Mouse (Mus musculus): ENCODE measurements around the gene Hist1h2ak. TPM values are rescaled to one million over a fixed set of nuclear protein-coding genes. Genes with fewer than 3 reads are reported as not detected.

Hist1h2ak gene
- total RNA-seq, 2 experiments from 2014 or later = 5.7 to 11.4 TPM

Small RNAs within 50 kb of the gene (microRNA-seq; reads per million reads assigned to microRNA genes)
- gene Gm44346 (not detected), gene Gm44357 (not detected), gene Gm44367 (not detected), gene Gm44454 (not detected)

Other genes starting within 250 kb of the Hist1h2ak start
- 10 to 100 TPM; 10.5 to 11.1 TPM for gene Zkscan8, start 222.7 kb downstream of the Hist1h2ak start, total RNA-seq (2021)
- gene Olfr1366, start 211.0 kb downstream of the Hist1h2ak start, total RNA-seq (2021) = not detected
- not detected for gene Olfr1535, start 193.9 kb downstream of the Hist1h2ak start, total RNA-seq (2021)
- not detected for gene Olfr1364, start 172.1 kb downstream of the Hist1h2ak start, total RNA-seq (2021)
- gene Olfr1362, start 139.8 kb downstream of the Hist1h2ak start, total RNA-seq (2021) = not detected
- gene Olfr11, start 111.3 kb downstream of the Hist1h2ak start, total RNA-seq (2021) = not detected
- not detected for gene Olfr1361, start 90.4 kb downstream of the Hist1h2ak start, total RNA-seq (2021)
- not detected for gene Olfr1360, start 76.4 kb downstream of the Hist1h2ak start, total RNA-seq (2021)
- not detected for gene Olfr1359, start 55.7 kb downstream of the Hist1h2ak start, total RNA-seq (2021)
- gene Hist1h2bl, start 37.7 kb downstream of the Hist1h2ak start, total RNA-seq (2021) = 10 to 100 TPM; 19.7 to 24.0 TPM
- 10 to 100 TPM in 1 of 2 experiments, not detected in 1; 17.9 TPM for gene Hist1h2ai, start 37.4 kb downstream of the Hist1h2ak start, total RNA-seq (2021)
- gene Hist1h3h, start 36.2 kb downstream of the Hist1h2ak start, total RNA-seq (2021) = 10 to 100 TPM; 16.8 to 25.9 TPM
- 1 to 10 TPM; 5.5 to 6.1 TPM for gene Hist1h2bm, start 31.8 kb downstream of the Hist1h2ak start, total RNA-seq (2021)
- 1 to 10 TPM; 4.2 to 6.9 TPM for gene Hist1h4j, start 18.8 kb downstream of the Hist1h2ak start, total RNA-seq (2021)
- 10 to 100 TPM; 46.4 to 87.7 TPM for gene Hist1h4k, start 3.3 kb downstream of the Hist1h2ak start, total RNA-seq (2021)
- gene Hist1h2bn, start 296 bp upstream of the Hist1h2ak start, total RNA-seq (2021) = 10 to 100 TPM; 10.2 to 16.5 TPM
- gene Hist1h1b, start 26.8 kb upstream of the Hist1h2ak start, total RNA-seq (2021) = 1 to 10 TPM; 8.0 to 9.9 TPM
- gene Hist1h3i, start 29.5 kb upstream of the Hist1h2ak start, total RNA-seq (2021) = 10 to 100 TPM; 21.5 to 29.2 TPM
- under 1 TPM; 0.84 to 0.94 TPM for gene Hist1h2an, start 33.4 kb upstream of the Hist1h2ak start, total RNA-seq (2021)
- 1 to 10 TPM; 6.4 to 6.8 TPM for gene Hist1h2bp, start 33.6 kb upstream of the Hist1h2ak start, total RNA-seq (2021)
- 10 to 100 TPM; 35.4 to 36.4 TPM for gene Hist1h2bq, start 56.4 kb upstream of the Hist1h2ak start, total RNA-seq (2021)
- not detected for gene Hist1h2ao, start 56.6 kb upstream of the Hist1h2ak start, total RNA-seq (2021)
- 10 to 100 TPM; 55.1 to 84.9 TPM for gene Hist1h4m, start 57.9 kb upstream of the Hist1h2ak start, total RNA-seq (2021)
- 10 to 100 TPM; 13.5 to 14.9 TPM for gene Hist1h4n, start 78.4 kb upstream of the Hist1h2ak start, total RNA-seq (2021)
- 10 to 100 TPM; 21.9 to 30.1 TPM for gene Hist1h2ap, start 79.7 kb upstream of the Hist1h2ak start, total RNA-seq (2021)
- 10 to 100 TPM; 35.6 to 36.4 TPM for gene Hist1h2br, start 79.9 kb upstream of the Hist1h2ak start, total RNA-seq (2021)
- gene Zfp184, start 191.3 kb upstream of the Hist1h2ak start, total RNA-seq (2021) = under 1 TPM; 0.56 to 0.68 TPM
- not detected for gene Pom121l2, start 227.4 kb upstream of the Hist1h2ak start, total RNA-seq (2021)